Mouse (Mus musculus): ENCODE measurements around the gene Plod1. TPM values are rescaled to one million over a fixed set of nuclear protein-coding genes. Genes with fewer than 3 reads are reported as not detected.

The Plod1 gene
- polyA plus RNA-seq, 1 experiment from 2014 or later = 83.8 TPM

- H3K9ac ChIP-seq (ENCODE audit: low read depth, low read length) = no peak overlapping the region
- no peaks in the 10 kb centered on the region for H3K9me3 ChIP-seq (ENCODE audit: control insufficient read depth, low read length)
- WGBS = 37% methylated on average over 3 of the region's 3 CpGs
- H3K36me3 ChIP-seq (ENCODE audit: control insufficient read depth, insufficient read depth, low read length) = peaks cover 25% of the 10 kb centered on the region
- H3K27ac ChIP-seq (replicated peaks; ENCODE audit: low read depth, low read length) = 0 out of 2 replicates have a peak overlapping the region, but pooled peaks have one; percentile 6
- H3K4me2 ChIP-seq (ENCODE audit: low read depth, low read length) = no peak overlapping the region
- H3K4me3 ChIP-seq (ENCODE audit: low read depth, low read length) = no peak overlapping the region
- ATAC-seq (ENCODE audit: low read depth) = no peak
- H3K4me1 ChIP-seq (ENCODE audit: control insufficient read depth, insufficient read depth, low read length) = peaks cover 43% of the 10 kb centered on the region; the same call in 1 of the 2 replicates
- no peak for DNase-seq (ENCODE audit: low spot score)
- H3K27me3 ChIP-seq (replicated peaks; ENCODE audit: control insufficient read depth, insufficient read depth, low read length) = no peaks in the 10 kb centered on the region
Measured at GRCm38 (mm10) chr4:147934134-147934533, 2.4 kb downstream of the Plod1 start.

- Histone ChIP-seq H3K27ac (replicated peaks; ENCODE audit: low read depth, low read length) (no peak overlapping the region), H3K4me3 (ENCODE audit: low read depth, low read length) (no peak overlapping the region), H3K4me1 (ENCODE audit: control insufficient read depth, insufficient read depth, low read length) (peaks cover 20% of the 10 kb centered on the region; the same call in 1 of the 2 replicates), H3K36me3 (ENCODE audit: control insufficient read depth, insufficient read depth, low read length) (peaks cover 56% of the 10 kb centered on the region), H3K9me3 (ENCODE audit: control insufficient read depth, low read length) (no peaks in the 10 kb centered on the region), H3K27me3 (replicated peaks; ENCODE audit: control insufficient read depth, insufficient read depth, low read length) (no peaks in the 10 kb centered on the region), H3K4me2 (ENCODE audit: low read depth, low read length) (no peak overlapping the region), H3K9ac (ENCODE audit: low read depth, low read length) (no peak overlapping the region)
- DNase-seq (ENCODE audit: low spot score) = no peak
- no peak for ATAC-seq (ENCODE audit: low read depth)
- WGBS = 93% methylated on average over 14 of the region's 14 CpGs
Measured at GRCm38 (mm10) chr4:147930946-147931345, 5.6 kb downstream of the Plod1 start.

GRCm38 (mm10) chr4:147928540-147928939 is 8.0 kb downstream of the Plod1 start:
- Histone ChIP-seq H3K9ac (ENCODE audit: low read depth, low read length) (no peak overlapping the region), H3K4me2 (ENCODE audit: low read depth, low read length) (no peak overlapping the region), H3K27ac (replicated peaks; ENCODE audit: low read depth, low read length) (no peak overlapping the region), H3K36me3 (ENCODE audit: control insufficient read depth, insufficient read depth, low read length) (peaks cover 76% of the 10 kb centered on the region), H3K9me3 (ENCODE audit: control insufficient read depth, low read length) (no peaks in the 10 kb centered on the region), H3K27me3 (replicated peaks; ENCODE audit: control insufficient read depth, insufficient read depth, low read length) (no peaks in the 10 kb centered on the region), H3K4me3 (ENCODE audit: low read depth, low read length) (no peak overlapping the region), H3K4me1 (ENCODE audit: control insufficient read depth, insufficient read depth, low read length) (no peaks in the 10 kb centered on the region)
- WGBS = 70% methylated on average over 7 of the region's 7 CpGs
- DNase-seq (ENCODE audit: low spot score) (no peak), ATAC-seq (ENCODE audit: low read depth) (no peak)

GRCm38 (mm10) chr4:147928136-147928535 is 8.4 kb downstream of the Plod1 start:
- no peaks in the 10 kb centered on the region for H3K27me3 ChIP-seq (replicated peaks; ENCODE audit: control insufficient read depth, insufficient read depth, low read length)
- H3K27ac ChIP-seq (replicated peaks; ENCODE audit: low read depth, low read length) = no peak overlapping the region
- no peak overlapping the region for H3K4me2 ChIP-seq (ENCODE audit: low read depth, low read length)
- no peak overlapping the region for H3K9ac ChIP-seq (ENCODE audit: low read depth, low read length)
- no peak overlapping the region for H3K4me3 ChIP-seq (ENCODE audit: low read depth, low read length)
- DNase-seq (ENCODE audit: low spot score) (no peak), ATAC-seq (ENCODE audit: low read depth) (no peak)
- no peaks in the 10 kb centered on the region for H3K4me1 ChIP-seq (ENCODE audit: control insufficient read depth, insufficient read depth, low read length)
- 18% methylated on average over 9 of the region's 9 CpGs for WGBS
- H3K9me3 ChIP-seq (ENCODE audit: control insufficient read depth, low read length) = no peaks in the 10 kb centered on the region
- H3K36me3 ChIP-seq (ENCODE audit: control insufficient read depth, insufficient read depth, low read length) = peaks cover 81% of the 10 kb centered on the region

- no peaks in the 10 kb centered on the region for H3K4me1 ChIP-seq (ENCODE audit: control insufficient read depth, insufficient read depth, low read length)
- no peak overlapping the region for H3K4me3 ChIP-seq (ENCODE audit: low read depth, low read length)
- H3K27ac ChIP-seq (replicated peaks; ENCODE audit: low read depth, low read length) = no peak overlapping the region
- H3K9me3 ChIP-seq (ENCODE audit: control insufficient read depth, low read length) = no peaks in the 10 kb centered on the region
- no peak overlapping the region for H3K4me2 ChIP-seq (ENCODE audit: low read depth, low read length)
- no peaks in the 10 kb centered on the region for H3K27me3 ChIP-seq (replicated peaks; ENCODE audit: control insufficient read depth, insufficient read depth, low read length)
- DNase-seq (ENCODE audit: low spot score) = no peak
- peaks cover 83% of the 10 kb centered on the region for H3K36me3 ChIP-seq (ENCODE audit: control insufficient read depth, insufficient read depth, low read length)
- WGBS = 33% methylated on average over 8 of the region's 8 CpGs
- peak; percentile 23; the same call in 1 of the 2 replicates for ATAC-seq (ENCODE audit: low read depth)
- H3K9ac ChIP-seq (ENCODE audit: low read depth, low read length) = no peak overlapping the region
Measured at GRCm38 (mm10) chr4:147927705-147928104, 8.9 kb downstream of the Plod1 start.

DNA sequence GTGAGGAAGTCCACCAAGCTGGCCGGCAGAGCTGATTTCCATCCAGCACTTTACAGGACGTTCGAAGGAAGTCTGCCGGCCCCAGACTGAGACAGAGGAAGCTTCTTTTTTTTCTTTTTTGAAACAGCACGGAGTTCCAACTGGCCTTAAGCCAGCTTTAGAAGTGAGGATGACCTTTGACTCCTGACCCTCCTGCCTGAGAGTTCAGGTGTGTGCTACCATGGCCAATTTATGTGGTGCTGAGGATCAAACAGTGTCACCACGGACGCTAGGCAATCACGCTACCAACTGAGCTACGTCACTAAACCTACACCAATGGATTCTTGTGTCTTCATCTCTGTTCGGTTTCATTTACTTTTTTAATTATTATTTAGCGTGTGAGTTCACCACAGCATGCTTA is 14.2 kb downstream of the Plod1 start:
- Histone ChIP-seq H3K27me3 (replicated peaks; ENCODE audit: control insufficient read depth, insufficient read depth, low read length) (no peaks in the 10 kb centered on the region), H3K4me2 (ENCODE audit: low read depth, low read length) (no peak overlapping the region), H3K4me1 (ENCODE audit: control insufficient read depth, insufficient read depth, low read length) (no peaks in the 10 kb centered on the region), H3K4me3 (ENCODE audit: low read depth, low read length) (no peak overlapping the region), H3K36me3 (ENCODE audit: control insufficient read depth, insufficient read depth, low read length) (peaks cover 79% of the 10 kb centered on the region), H3K9ac (ENCODE audit: low read depth, low read length) (no peak overlapping the region), H3K27ac (replicated peaks; ENCODE audit: low read depth, low read length) (no peak overlapping the region), H3K9me3 (ENCODE audit: control insufficient read depth, low read length) (no peaks in the 10 kb centered on the region)
- 75% methylated on average over 11 of the region's 11 CpGs for WGBS
- DNase-seq (ENCODE audit: low spot score) = no peak
- ATAC-seq (ENCODE audit: low read depth) = no peak

GRCm38 (mm10) chr4:147920973-147921372 is 15.6 kb downstream of the Plod1 start:
- WGBS = 42% methylated on average over 10 of the region's 10 CpGs
- H3K36me3 ChIP-seq (ENCODE audit: control insufficient read depth, insufficient read depth, low read length) = peaks cover 77% of the 10 kb centered on the region
- no peaks in the 10 kb centered on the region for H3K4me1 ChIP-seq (ENCODE audit: control insufficient read depth, insufficient read depth, low read length)

DNA sequence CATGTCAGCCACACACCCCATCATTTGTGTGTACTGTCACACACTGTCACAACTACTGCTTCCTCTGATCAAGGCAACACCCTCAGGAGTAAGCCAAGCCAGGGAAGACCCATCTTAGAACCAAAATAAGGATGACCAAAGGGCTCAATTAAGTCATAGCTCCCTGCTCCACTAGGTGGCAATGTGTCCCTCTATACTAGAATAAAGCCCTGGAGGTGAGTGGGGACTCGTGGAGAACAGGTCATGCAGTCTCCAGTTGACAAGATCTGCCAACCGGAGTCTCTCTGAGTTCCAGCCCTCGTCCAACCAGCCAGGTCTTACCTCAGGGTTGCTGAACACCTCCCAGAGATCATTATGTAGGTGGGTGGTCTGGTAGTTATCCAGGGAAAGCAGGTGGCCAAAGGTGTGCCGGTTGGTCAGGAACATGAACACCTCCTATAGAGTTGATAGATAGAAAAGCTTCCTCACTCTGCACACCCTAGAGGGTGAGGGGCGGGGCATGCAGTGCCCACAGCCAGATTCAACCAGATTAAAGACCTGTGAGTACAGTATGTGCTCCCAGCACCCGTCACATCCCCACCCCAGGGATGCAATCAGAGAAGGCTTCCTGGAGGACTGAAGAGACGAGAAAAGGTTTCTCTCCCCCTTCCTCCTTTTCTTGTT is 18.0 kb downstream of the Plod1 start:
- Histone ChIP-seq H3K9ac (ENCODE audit: low read depth, low read length) (no peak overlapping the region), H3K4me1 (ENCODE audit: control insufficient read depth, insufficient read depth, low read length) (no peaks in the 10 kb centered on the region), H3K27me3 (replicated peaks; ENCODE audit: control insufficient read depth, insufficient read depth, low read length) (no peaks in the 10 kb centered on the region), H3K36me3 (ENCODE audit: control insufficient read depth, insufficient read depth, low read length) (peaks cover 75% of the 10 kb centered on the region), H3K4me2 (ENCODE audit: low read depth, low read length) (no peak overlapping the region), H3K4me3 (ENCODE audit: low read depth, low read length) (no peak overlapping the region), H3K9me3 (ENCODE audit: control insufficient read depth, low read length) (no peaks in the 10 kb centered on the region), H3K27ac (replicated peaks; ENCODE audit: low read depth, low read length) (no peak overlapping the region)
- DNase-seq (ENCODE audit: low spot score) (peak; percentile 58), ATAC-seq (ENCODE audit: low read depth) (no peak)
- WGBS = 56% methylated on average over 7 of the region's 7 CpGs

More at GRCm38 (mm10) chr4:147920973-147921372, 15.6 kb downstream of the Plod1 start:
- no peak for DNase-seq (ENCODE audit: low spot score)
- Histone ChIP-seq H3K9ac (ENCODE audit: low read depth, low read length) (no peak overlapping the region), H3K27ac (replicated peaks; ENCODE audit: low read depth, low read length) (no peak overlapping the region), H3K9me3 (ENCODE audit: control insufficient read depth, low read length) (no peaks in the 10 kb centered on the region), H3K4me2 (ENCODE audit: low read depth, low read length) (no peak overlapping the region), H3K27me3 (replicated peaks; ENCODE audit: control insufficient read depth, insufficient read depth, low read length) (no peaks in the 10 kb centered on the region), H3K4me3 (ENCODE audit: low read depth, low read length) (no peak overlapping the region)
- ATAC-seq (ENCODE audit: low read depth) = peak; percentile 7; the same call in 1 of the 2 replicates

- DNase-seq (ENCODE audit: low spot score) (no peak), ATAC-seq (ENCODE audit: low read depth) (no peak)
- Histone ChIP-seq H3K4me3 (ENCODE audit: low read depth, low read length) (no peak overlapping the region), H3K27ac (replicated peaks; ENCODE audit: low read depth, low read length) (no peak overlapping the region), H3K4me1 (ENCODE audit: control insufficient read depth, insufficient read depth, low read length) (peaks cover 3% of the 10 kb centered on the region; the same call in 1 of the 2 replicates), H3K27me3 (replicated peaks; ENCODE audit: control insufficient read depth, insufficient read depth, low read length) (no peaks in the 10 kb centered on the region), H3K4me2 (ENCODE audit: low read depth, low read length) (no peak overlapping the region), H3K9ac (ENCODE audit: low read depth, low read length) (no peak overlapping the region), H3K36me3 (ENCODE audit: control insufficient read depth, insufficient read depth, low read length) (peaks cover 36% of the 10 kb centered on the region), H3K9me3 (ENCODE audit: control insufficient read depth, low read length) (no peaks in the 10 kb centered on the region)
- WGBS = 82% methylated on average over 5 of the region's 5 CpGs
Measured at GRCm38 (mm10) chr4:147909486-147909885, 27.1 kb downstream of the Plod1 start.
